Mouse (Mus musculus) retina, postnatal 1 day (tissue): Measurements from ENCODE around the gene Lbx2.

Source experiments
- DNase-seq: peaks from one replicate; pipeline ENCODE4 v3.0.0-alpha.2; 2012

Gene Lbx2

DNA sequence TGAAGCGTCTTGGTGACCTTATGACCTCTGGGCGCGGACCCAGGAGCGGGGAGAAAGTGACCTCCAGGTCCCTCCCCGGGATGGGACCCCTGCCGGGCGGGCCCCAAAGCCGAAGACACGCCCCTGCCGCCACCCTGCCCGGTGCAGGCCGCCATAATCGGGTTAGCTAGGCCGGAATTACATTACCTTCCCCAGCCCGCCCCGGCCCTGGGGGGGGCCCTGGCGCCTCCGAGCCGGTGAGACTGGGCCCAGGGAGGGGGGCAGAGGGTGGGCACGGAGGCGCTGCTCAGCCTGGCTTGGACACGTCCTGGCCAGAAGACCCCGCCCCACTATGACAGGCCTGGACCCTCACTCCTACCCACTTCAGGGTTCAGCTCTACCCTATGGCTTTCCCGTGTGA, 14.9 kb upstream of the Lbx2 start:
- peak; percentile 45 for DNase-seq

- DNase-seq = no peak
These were observed 11.2 kb upstream of the Lbx2 start for GRCm38 (mm10) chr6:83074979-83075378.

DNA sequence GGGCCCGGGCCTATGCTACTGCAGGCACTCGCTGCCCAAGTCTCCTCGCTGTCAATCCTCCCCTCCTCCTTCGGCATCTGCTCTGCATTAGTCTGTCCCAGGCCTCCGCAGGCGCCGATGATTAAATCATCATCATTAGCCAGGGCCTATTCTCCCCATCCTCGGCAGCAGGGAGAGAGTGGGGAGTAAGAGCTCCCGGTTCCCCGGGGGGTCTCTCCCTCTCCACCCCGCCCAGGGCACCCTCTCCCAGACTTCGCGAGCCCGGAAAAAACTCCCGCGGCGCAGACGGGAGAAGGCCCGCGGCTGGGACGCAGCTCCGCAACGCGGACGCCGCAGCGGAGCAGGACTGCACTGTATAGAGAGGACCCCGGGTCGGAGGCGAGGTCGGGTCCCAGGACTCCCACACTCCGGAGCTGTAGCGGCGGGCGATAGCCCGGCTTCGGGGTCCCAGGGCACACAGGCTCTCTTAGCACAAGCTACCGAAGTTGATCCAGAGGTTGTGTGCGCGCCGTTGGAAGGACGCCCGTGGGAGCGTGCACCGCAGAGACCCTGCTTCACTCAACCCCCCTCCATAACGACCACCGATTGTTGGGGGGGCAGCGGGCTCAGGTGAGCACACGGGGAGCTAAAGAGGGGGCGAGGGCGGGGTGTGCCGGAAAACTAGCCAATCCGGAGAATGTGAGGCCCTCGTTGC, 8.4 kb upstream of the Lbx2 start, which contains the start of gene Pcgf1:
Gene Pcgf1 (plus strand): TSS at position 240 of the 694 bp plus-strand sequence.
- peak; percentile 62 for DNase-seq

DNA sequence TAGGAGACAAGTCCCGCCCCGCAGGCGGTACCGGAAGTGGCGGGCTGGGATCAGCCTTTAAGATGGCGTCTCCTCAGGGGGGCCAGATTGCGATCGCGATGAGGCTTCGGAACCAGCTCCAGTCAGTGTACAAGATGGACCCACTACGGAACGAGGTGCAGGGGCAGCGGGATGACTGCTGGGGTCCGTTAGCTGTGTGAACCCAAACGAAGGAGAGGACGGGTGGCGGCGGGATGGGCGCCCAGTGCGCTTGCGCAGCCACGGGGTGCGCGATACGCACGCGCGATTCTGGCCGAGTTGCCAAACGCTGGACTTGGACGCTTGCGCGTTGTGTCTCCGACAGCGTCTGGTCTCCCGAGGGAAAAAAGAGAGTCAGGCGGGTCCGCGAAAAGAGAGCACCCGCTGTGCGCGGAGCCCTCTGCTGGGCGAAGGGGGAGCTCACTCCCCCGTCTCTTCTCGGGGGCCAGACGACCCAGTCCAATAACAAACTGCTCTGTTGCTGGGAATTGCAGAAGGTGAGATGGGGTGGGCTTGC, 7.8 kb upstream of the Lbx2 start:
- peak; percentile 98 for DNase-seq

GRCm38 (mm10) chr6:83080210-83080609, 6.0 kb upstream of the Lbx2 start:
- DNase-seq = no peak

DNA sequence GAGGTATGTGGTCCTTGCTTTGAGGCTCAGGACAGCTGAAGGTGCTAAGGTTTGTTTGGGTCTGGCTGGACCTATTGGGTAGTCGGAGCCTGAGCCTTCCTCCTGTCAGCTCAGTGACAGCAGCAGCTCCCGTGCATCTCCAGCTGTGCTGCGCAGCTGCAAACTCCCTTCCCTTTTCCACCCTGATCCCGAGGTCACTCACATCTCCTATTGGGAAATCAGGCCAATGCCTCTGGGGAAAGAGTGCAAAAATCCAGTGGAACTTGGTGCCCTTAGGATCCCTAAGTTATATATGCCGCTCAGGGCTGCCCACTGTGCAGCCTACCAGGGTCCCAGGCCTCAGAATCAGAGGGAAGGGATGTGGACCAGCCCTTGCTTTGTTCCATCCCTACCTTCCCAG, 2.7 kb upstream of the Lbx2 start:
- no peak for DNase-seq

DNA sequence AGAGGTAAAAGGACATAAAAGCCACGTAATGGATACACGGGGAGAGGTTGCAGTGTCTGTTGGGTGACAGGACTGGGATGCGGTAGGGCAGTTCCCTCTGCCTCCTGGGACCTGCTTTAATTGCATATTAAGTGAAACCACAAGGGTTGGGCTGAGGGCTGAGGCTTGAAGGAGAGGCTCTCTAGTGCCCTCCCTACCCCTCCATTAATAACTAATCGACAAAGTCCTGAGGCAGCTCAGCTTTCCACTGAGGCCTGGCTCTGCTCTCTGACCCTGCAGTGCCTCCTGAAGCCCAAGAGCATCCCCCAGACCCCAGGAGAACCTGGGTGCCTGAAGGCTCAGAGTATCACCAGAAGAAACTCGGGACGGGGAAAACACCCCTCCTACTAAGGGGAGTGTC, 1.7 kb upstream of the Lbx2 start:
- no peak for DNase-seq

DNA sequence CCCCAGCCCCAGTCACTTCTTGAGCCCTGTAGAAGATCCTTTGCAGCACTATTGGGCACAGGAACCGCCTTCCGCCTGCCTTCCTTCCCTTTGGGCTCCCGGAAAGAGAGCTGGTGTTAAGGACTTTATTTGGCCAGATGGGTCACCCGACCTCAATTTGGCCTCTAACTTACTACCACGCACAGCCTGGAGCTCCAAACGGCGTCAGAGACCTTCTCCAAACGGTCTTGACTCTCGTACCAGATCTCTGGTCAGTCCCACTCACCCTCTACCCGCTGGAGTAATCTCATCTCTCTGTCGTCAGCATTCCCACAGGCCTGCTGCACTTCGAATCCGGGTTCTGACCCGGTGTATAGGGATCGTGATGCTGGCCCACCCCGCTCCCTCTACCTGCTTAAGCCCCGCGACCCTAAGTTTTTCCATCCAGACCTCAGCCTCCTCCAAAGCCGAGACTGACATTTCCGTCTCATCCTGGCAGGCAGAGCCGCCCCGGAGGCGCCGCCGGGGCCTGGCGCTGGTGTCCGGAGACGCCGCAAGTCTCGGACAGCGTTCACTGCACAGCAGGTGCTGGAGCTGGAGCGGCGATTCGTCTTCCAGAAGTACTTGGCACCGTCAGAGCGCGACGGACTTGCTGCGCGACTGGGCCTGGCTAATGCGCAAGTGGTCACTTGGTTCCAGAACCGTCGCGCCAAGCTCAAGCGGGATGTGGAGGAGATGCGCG, 1.2 kb downstream of the Lbx2 start:
- no peak for DNase-seq

GRCm38 (mm10) chr6:83087926-83088260, 1.7 kb downstream of the Lbx2 start:
- no peak for DNase-seq

- DNase-seq = no peak
These were observed 6.4 kb downstream of the Lbx2 start for GRCm38 (mm10) chr6:83092416-83093127.

DNA sequence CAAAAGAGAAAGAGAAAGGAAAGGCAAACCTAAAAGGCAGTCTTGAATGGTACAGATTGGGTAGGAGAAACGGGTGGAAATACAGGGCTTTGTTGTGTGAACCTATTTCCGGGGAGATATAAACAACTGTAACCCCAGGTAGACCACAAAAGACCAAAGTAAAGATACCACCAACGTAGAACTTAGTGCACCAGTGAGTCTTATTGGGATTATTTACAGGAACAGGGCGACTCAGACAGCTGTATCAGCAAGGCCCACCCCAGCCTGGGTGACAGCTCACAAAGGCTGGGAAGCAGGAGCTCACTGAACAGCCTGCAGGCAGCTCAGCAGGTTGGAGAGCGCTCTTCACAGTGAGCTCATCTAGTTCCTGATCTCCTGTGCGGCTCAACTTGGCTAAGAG, 9.8 kb downstream of the Lbx2 start:
- no peak for DNase-seq

DNA sequence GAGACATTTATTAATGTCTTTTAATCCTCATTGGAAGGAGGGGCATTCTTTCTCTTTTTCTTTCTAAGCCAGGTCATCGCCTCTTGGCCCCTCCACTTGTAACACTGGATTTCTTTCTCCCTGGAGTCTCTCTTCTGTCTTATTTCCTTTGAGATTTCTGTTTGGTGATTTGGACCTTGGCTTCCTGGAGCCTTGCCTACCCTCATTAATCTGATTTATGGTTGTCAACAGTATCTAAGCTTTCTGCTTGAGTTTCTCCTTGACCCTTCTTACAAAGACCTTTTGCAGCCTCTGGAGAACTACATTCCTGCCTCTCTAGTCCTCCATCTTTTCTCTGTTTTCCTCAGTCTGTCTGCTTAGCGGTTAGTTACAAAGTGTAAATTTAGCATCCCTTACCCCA, 12.2 kb downstream of the Lbx2 start:
- DNase-seq = no peak

- DNase-seq = peak; percentile 95
These were observed 15.1 kb downstream of the Lbx2 start, which contains the start of the genes Ccdc142 and Gm42688 for GRCm38 (mm10) chr6:83101316-83101687. Gene Ccdc142, plus strand, starts transcription at chr6:83101601. Gene Gm42688, plus strand, starts transcription at chr6:83101617.

DNA sequence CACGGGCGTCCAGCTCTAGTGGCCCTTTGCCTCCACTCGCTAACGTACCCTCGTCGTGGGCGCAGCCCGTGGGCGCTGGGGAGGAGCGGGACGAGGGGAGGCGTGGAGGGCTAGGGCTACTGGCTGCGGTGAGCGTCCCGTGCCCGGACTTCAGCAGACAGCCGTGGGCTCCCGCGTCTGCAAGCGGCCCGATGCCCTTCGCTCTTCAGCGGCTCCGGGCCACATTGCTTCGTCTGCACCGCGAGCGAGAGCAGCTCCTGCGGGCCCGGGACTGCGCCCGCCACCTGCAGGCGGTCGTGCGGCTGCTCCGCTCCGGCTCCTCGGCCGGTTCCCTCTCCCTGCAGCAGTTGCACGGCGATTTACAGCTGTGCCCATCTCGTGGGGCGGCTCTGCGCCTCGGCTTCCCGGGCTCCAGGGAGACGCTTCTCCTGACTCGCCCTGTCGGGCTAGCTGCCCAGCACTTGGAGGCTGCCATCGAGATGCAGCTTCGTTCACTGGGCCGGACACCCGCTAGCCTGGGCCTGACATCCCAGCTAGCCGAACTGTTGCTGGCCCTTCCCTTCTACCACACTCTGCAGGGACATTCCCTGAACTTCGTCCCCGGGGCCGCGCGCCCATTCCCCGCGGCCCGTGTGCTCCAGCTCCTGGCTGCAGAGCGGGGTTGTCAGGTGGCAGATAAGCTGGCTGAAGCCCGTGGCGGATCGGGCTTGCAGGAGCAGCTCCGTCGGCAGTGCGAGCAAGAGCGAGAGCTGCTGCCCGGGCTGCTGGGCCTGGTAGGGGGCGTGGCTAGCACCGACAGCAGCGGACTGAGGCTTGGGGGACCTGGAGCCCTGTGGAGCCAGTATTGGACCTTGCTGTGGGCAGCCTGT, 15.8 kb downstream of the Lbx2 start:
- DNase-seq = peak; percentile 74

DNA sequence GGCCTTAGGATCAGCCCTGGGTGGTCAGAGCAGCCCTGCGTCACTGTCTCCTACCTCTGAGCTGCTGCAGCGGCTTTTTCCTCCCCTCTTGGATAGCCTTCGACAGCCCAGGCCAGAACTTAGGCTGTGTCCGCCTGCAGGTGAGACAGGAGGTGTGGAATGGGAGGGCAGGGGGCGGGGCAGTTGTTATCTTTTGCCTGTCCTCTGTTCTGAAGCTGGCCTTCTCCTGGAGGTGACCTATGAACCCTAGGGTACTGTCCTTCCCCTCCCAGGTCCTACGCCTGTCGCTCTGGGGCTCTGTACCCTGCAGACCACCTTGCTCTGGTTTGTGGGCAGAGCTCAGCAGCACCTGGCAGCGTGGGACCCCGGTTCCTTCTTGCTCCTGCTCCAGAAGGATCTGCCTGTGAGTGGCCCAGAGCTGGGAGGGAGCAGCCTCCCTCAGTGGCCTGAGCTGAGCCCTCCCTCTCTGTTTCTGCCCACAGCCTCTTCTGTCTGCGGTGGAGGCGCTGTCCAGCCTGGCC, 17.0 kb downstream of the Lbx2 start:
- no peak for DNase-seq

- no peak for DNase-seq
These were observed 18.0 kb downstream of the Lbx2 start for GRCm38 (mm10) chr6:83104158-83104557.

DNA sequence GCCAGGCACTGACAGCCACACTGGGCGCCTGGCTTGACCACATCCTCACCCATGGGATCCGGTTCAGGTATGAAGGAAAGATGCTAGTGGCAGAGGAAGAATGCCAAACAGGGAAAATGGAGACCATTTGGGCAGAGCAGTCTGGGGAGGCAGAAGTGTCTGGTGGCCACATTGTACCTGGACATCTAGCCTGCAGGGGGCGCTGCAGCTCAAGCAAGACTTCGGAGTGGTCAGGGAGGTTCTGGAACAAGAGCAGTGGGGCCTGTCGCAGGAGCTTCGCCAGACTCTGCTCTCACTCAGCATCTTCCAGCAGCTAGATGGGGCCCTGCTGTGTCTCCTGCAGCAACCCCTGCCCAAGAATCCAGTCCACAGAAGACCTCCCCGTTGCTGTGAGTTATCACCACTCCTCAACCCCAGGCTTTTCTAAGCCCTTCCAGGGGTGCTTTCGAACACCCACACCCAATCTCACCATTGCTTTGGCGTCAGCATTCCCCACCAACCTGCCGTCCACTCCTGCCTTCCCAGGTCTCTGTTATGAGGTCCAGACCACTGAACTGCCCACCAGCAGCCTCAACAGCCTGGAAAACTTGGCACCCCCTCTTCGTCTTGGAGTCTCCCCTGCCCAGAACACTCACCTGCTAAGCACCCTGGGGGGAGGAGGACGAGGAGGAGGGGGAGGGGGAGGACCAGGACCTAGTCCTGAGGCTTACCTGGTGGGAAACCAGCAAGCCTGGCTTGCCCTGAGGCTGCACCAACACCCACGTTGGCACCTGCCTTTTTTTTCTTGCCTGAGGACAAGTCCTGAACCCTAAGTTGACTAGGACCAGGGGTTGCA, 21.6 kb downstream of the Lbx2 start:
- peak; percentile 86 for DNase-seq

DNA sequence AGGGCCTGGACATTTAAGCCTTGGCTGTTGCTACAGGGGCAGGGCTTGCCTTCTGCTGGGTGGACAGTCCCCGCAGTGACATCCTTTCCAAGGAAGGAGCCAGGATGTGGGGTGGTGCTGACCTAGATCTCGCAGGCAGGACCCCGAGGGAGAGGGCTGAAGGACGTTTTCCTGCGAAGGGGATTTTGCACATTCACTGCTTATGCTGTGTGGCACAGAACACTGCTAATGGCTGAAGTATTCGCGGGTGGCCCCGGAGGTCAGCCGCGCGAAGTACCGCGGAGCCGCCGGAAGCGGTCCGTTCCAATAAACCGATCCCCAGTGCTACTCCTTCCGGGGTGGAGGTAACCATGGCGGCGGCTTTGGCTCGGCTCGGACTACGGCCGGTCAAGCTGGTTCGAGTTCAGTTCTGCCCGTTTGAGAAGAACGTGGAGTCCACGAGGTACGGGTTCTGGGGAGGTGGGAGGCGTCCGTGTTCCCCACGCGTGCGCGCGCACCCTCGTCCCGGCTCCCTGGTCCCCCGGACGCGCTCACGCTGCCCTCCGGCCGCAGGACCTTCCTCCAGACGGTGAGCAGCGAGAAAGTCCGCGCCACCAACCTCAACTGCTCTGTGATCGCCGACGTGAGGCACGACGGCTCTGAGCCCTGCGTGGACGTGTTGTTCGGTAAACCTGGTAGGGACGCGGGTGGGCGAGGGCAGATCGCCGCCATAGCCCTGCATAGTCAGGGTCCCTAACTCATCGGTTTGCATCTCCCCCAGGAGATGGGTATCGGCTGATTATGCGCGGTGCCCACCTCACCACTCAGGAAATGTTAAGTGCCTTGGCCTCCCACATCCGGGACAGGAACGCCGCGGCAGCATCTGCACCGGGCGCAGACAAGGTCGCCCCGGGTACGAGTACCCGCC, 22.8 kb downstream of the Lbx2 start, which contains the start of gene Mrpl53:
Gene Mrpl53 (plus strand): TSS at position 279 of the 907 bp plus-strand sequence.
- DNase-seq = peak; percentile 91

DNA sequence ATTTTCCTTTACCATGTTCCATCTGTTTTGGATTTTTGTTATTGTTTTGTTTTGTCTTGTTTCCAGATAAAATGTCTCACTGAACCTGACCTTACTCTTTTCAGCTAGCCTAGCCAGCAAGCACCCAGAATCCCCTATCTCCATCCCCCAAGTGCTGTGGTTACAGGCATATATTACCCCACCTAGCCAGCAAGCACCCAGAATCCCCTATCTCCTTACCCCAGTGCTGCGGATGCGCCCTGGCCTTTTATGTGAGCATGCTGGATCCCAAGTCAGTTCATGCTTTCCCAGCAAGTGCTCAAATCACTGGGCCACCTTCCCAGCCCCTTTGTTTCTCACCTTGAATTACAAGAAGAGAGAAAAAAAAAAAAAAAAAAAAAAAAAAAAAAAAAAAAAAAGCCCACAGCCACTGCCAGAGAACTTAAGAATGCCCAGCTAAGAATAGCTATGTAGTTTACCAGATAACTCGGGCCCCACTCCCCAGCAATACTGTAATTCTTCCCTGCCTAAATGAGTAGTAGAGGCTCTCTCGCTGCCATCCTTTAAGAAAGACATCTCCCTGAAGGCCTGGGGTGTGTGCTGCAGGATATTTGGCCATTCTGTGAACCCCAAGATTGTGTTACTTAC, 25.5 kb downstream of the Lbx2 start:
- DNase-seq = no peak
